Mouse (Mus musculus): Measurements from ENCODE around the gene 4930469K13Rik. TPM values are rescaled to one million over a fixed set of nuclear protein-coding genes. Genes with fewer than 3 reads are reported as not detected.

The 4930469K13Rik gene
- polyA plus RNA-seq, 1 experiment from 2014 or later, result 0.46 TPM

- WGBS, result 55% methylated on average over 2 of the region's 2 CpGs
Measured at GRCm38 (mm10) chr11:34050643-34051042, 47.7 kb downstream of the 4930469K13Rik start.

GRCm38 (mm10) chr11:34050063-34050462 is 48.3 kb downstream of the 4930469K13Rik start:
- no peaks in the 10 kb centered on the region for H3K27me3 ChIP-seq
- no peak overlapping the region for H3K27ac ChIP-seq
- H3K9me3 ChIP-seq, result no peaks in the 10 kb centered on the region
- 54% methylated on average over 1 of the region's 1 CpGs for WGBS
- H3K9ac ChIP-seq, result no peak overlapping the region
- H3K4me2 ChIP-seq, result no peak overlapping the region
- no peak for ATAC-seq (ENCODE audit: borderline replicate concordance, extremely low read depth, low FRiP score, low TSS enrichment)
- H3K4me3 ChIP-seq, result no peak overlapping the region
- no peaks in the 10 kb centered on the region for H3K36me3 ChIP-seq
- H3K4me1 ChIP-seq, result no peaks in the 10 kb centered on the region

More at GRCm38 (mm10) chr11:34050643-34051042, 47.7 kb downstream of the 4930469K13Rik start:
- no peaks in the 10 kb centered on the region for H3K36me3 ChIP-seq
- H3K9ac ChIP-seq, result no peak overlapping the region
- ATAC-seq (ENCODE audit: borderline replicate concordance, extremely low read depth, low FRiP score, low TSS enrichment), result no peak
- H3K4me2 ChIP-seq, result no peak overlapping the region
- H3K4me3 ChIP-seq, result no peak overlapping the region
- no peak overlapping the region for H3K27ac ChIP-seq
- H3K27me3 ChIP-seq, result no peaks in the 10 kb centered on the region
- no peaks in the 10 kb centered on the region for H3K9me3 ChIP-seq
- no peaks in the 10 kb centered on the region for H3K4me1 ChIP-seq

- H3K27ac ChIP-seq, result no peak overlapping the region
- ATAC-seq (ENCODE audit: borderline replicate concordance, extremely low read depth, low FRiP score, low TSS enrichment), result no peak
- no peaks in the 10 kb centered on the region for H3K9me3 ChIP-seq
- no peak overlapping the region for H3K9ac ChIP-seq
- H3K4me1 ChIP-seq, result no peaks in the 10 kb centered on the region
- H3K4me3 ChIP-seq, result no peak overlapping the region
- WGBS, result 95% methylated on average over 1 of the region's 1 CpGs
- no peak overlapping the region for H3K4me2 ChIP-seq
- H3K36me3 ChIP-seq, result no peaks in the 10 kb centered on the region
- no peaks in the 10 kb centered on the region for H3K27me3 ChIP-seq
Measured at GRCm38 (mm10) chr11:34049125-34049379, 49.3 kb downstream of the 4930469K13Rik start.

GRCm38 (mm10) chr11:34048375-34049124 is 49.8 kb downstream of the 4930469K13Rik start:
- no peak overlapping the region for H3K4me3 ChIP-seq

GRCm38 (mm10) chr11:34047542-34047937 is 50.8 kb downstream of the 4930469K13Rik start:
- WGBS, result 79% methylated on average over 5 of the region's 5 CpGs
- Histone ChIP-seq H3K9ac (no peak overlapping the region), H3K4me2 (no peak overlapping the region), H3K4me3 (no peak overlapping the region), H3K27ac (no peak overlapping the region), H3K9me3 (no peaks in the 10 kb centered on the region), H3K27me3 (no peaks in the 10 kb centered on the region), H3K4me1 (no peaks in the 10 kb centered on the region), H3K36me3 (no peaks in the 10 kb centered on the region)
- no peak for ATAC-seq (ENCODE audit: borderline replicate concordance, extremely low read depth, low FRiP score, low TSS enrichment)

More at GRCm38 (mm10) chr11:34048375-34049124, 49.8 kb downstream of the 4930469K13Rik start:
- ATAC-seq (ENCODE audit: borderline replicate concordance, extremely low read depth, low FRiP score, low TSS enrichment), result no peak
- no peaks in the 10 kb centered on the region for H3K36me3 ChIP-seq
- no peak overlapping the region for H3K4me2 ChIP-seq
- H3K27ac ChIP-seq, result no peak overlapping the region
- no peaks in the 10 kb centered on the region for H3K27me3 ChIP-seq
- no peaks in the 10 kb centered on the region for H3K4me1 ChIP-seq
- WGBS, result 86% methylated on average over 8 of the region's 8 CpGs
- H3K9me3 ChIP-seq, result no peaks in the 10 kb centered on the region
- no peak overlapping the region for H3K9ac ChIP-seq

- H3K4me1 ChIP-seq, result no peaks in the 10 kb centered on the region
- H3K4me2 ChIP-seq, result no peak within 1 kb of the TSS
- no peak within 1 kb of the TSS for H3K4me3 ChIP-seq
- no peak for ATAC-seq (ENCODE audit: borderline replicate concordance, extremely low read depth, low FRiP score, low TSS enrichment)
- H3K27me3 ChIP-seq, result no peaks in the 10 kb centered on the region
- no peaks in the 10 kb centered on the region for H3K36me3 ChIP-seq
- no peak within 1 kb of the TSS for H3K27ac ChIP-seq
- H3K9me3 ChIP-seq, result no peaks in the 10 kb centered on the region
- WGBS, result 77% methylated on average over 6 of the region's 6 CpGs
- no peak within 1 kb of the TSS for H3K9ac ChIP-seq
Measured at GRCm38 (mm10) chr11:34046767-34047541, 51.4 kb downstream of the 4930469K13Rik start, which contains the start of gene Lcp2. Gene Lcp2 (plus strand): TSS chr11:34046920.

GRCm38 (mm10) chr11:34042808-34043207 is 55.5 kb downstream of the 4930469K13Rik start:
- 45% methylated on average over 1 of the region's 1 CpGs for WGBS
- H3K9ac ChIP-seq, result no peak overlapping the region
- H3K27me3 ChIP-seq, result no peaks in the 10 kb centered on the region
- no peak for ATAC-seq (ENCODE audit: borderline replicate concordance, extremely low read depth, low FRiP score, low TSS enrichment)
- no peak overlapping the region for H3K4me2 ChIP-seq
- H3K4me1 ChIP-seq, result no peaks in the 10 kb centered on the region
- H3K36me3 ChIP-seq, result no peaks in the 10 kb centered on the region
- H3K4me3 ChIP-seq, result no peak overlapping the region
- H3K9me3 ChIP-seq, result no peaks in the 10 kb centered on the region
- H3K27ac ChIP-seq, result no peak overlapping the region

- no peak overlapping the region for H3K4me2 ChIP-seq
- no peaks in the 10 kb centered on the region for H3K27me3 ChIP-seq
- ATAC-seq (ENCODE audit: borderline replicate concordance, extremely low read depth, low FRiP score, low TSS enrichment), result no peak
- no peaks in the 10 kb centered on the region for H3K36me3 ChIP-seq
- no peak overlapping the region for H3K27ac ChIP-seq
- no peaks in the 10 kb centered on the region for H3K4me1 ChIP-seq
- H3K9me3 ChIP-seq, result no peaks in the 10 kb centered on the region
- H3K4me3 ChIP-seq, result no peak overlapping the region
- WGBS, result 69% methylated on average over 5 of the region's 5 CpGs
- no peak overlapping the region for H3K9ac ChIP-seq
Measured at GRCm38 (mm10) chr11:34040061-34040460, 58.3 kb downstream of the 4930469K13Rik start.

GRCm38 (mm10) chr11:34035909-34036658 is 62.3 kb downstream of the 4930469K13Rik start:
- H3K4me3 ChIP-seq, result no peak overlapping the region
- whole genome bisulfite sequencing, result 75% methylated on average over 5 of the region's 5 CpGs
- no peaks in the 10 kb centered on the region for H3K4me1 ChIP-seq
- H3K4me2 ChIP-seq, result no peak overlapping the region
- no peaks in the 10 kb centered on the region for H3K36me3 ChIP-seq
- no peaks in the 10 kb centered on the region for H3K9me3 ChIP-seq
- no peak for ATAC-seq (ENCODE audit: borderline replicate concordance, extremely low read depth, low FRiP score, low TSS enrichment)
- H3K27ac ChIP-seq, result no peak overlapping the region
- no peak overlapping the region for H3K9ac ChIP-seq
- H3K27me3 ChIP-seq, result no peaks in the 10 kb centered on the region

- Histone ChIP-seq H3K27me3 (no peaks in the 10 kb centered on the region), H3K4me3 (no peak overlapping the region), H3K4me1 (no peaks in the 10 kb centered on the region), H3K36me3 (no peaks in the 10 kb centered on the region), H3K4me2 (no peak overlapping the region), H3K9me3 (no peaks in the 10 kb centered on the region), H3K9ac (no peak overlapping the region), H3K27ac (no peak overlapping the region)
- ATAC-seq (ENCODE audit: borderline replicate concordance, extremely low read depth, low FRiP score, low TSS enrichment), result no peak
- WGBS, result 66% methylated on average over 2 of the region's 2 CpGs
Measured at GRCm38 (mm10) chr11:34034794-34035193, 63.6 kb downstream of the 4930469K13Rik start.

GRCm38 (mm10) chr11:34034008-34034505 is 64.3 kb downstream of the 4930469K13Rik start:
- Histone ChIP-seq H3K27ac (no peak overlapping the region), H3K4me1 (no peaks in the 10 kb centered on the region), H3K4me3 (no peak overlapping the region), H3K4me2 (no peak overlapping the region), H3K36me3 (no peaks in the 10 kb centered on the region), H3K9ac (no peak overlapping the region), H3K27me3 (no peaks in the 10 kb centered on the region), H3K9me3 (no peaks in the 10 kb centered on the region)
- no peak for ATAC-seq (ENCODE audit: borderline replicate concordance, extremely low read depth, low FRiP score, low TSS enrichment)
- WGBS, result 81% methylated on average over 5 of the region's 5 CpGs

Measured in lung, embryonic 15.5 days (tissue).